Mouse (Mus musculus) CD8-positive naive resting alpha-beta T cell, adult 2 months (primary cell): Measurements from ENCODE around the gene Plac1.
"Not testable (repeated sequence)": the region's sequence is repeated elsewhere in the genome, so short reads cannot be mapped to it uniquely, and the experiment has no call there.

ENCODE experiments used
- DNase-seq, 2 experiments: peaks; one replicate each; pipeline ENCODE4 v3.0.0; 2022; ENCODE audit warnings: low read depth in 2 of 2, low spot score in 2 of 2

Plac1 gene

DNA sequence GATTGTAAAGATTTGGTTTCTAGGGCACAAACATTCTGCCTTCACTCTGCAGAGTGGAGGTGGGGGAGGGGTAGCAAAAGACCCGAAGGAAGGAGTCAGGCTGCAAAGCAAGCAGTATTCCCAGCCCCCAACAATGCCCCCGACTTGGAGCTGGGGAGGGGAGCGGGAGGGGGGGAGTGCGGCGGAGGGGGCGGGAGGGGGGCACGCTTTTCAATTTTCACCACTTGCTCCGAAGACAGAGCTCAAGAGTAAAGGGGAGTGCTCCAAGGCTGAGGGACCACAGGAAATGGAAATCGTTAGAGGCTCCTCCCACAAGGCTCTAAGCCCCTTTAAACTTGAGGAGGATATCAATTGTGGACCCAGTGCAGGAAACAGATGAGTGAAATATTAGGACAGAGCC, 189.6 kb downstream of the Plac1 start:
- no peak for DNase-seq

GRCm38 (mm10) chrX:53049196-53049595, 190.7 kb downstream of the Plac1 start:
- DNase-seq = no peak

- no peak for DNase-seq
Measured at GRCm38 (mm10) chrX:53046911-53047310, 193.0 kb downstream of the Plac1 start.

- no peak for DNase-seq
Measured at GRCm38 (mm10) chrX:53046033-53046432, 193.9 kb downstream of the Plac1 start.

DNA sequence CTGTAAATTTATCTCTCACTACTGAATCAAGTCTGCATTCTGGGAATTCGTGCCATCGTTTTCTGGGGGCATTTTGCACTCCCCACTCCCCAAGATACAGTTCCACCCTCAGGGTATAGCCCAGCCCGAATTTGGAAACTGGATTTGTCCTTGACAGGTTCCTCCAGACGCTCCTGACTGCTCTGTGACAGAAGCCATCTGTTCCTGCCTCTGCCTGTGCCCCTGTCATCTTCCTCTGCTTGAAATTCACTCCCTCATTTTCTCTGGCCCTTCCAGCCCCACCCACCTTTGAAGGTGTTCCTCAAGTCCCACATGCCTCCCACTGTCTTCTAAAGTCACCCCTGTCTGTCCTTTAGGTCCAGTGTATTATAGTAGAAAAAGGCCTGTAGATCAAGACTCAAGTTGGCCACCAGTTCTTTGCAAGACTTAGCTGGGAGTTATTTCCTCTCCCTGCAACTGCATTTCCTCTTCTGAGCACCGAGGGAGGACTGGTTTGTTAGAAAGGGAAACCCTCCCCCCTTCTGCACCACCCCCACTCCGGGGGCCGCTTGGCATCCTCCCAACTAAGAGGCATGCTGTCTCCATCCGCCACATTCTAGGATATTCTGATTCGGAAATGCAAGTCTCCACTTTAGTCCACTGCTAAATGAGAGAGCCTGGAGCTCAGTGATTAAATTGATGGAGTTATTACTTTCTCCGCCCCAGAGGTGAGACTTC, 194.6 kb downstream of the Plac1 start:
- DNase-seq = no peak

DNA sequence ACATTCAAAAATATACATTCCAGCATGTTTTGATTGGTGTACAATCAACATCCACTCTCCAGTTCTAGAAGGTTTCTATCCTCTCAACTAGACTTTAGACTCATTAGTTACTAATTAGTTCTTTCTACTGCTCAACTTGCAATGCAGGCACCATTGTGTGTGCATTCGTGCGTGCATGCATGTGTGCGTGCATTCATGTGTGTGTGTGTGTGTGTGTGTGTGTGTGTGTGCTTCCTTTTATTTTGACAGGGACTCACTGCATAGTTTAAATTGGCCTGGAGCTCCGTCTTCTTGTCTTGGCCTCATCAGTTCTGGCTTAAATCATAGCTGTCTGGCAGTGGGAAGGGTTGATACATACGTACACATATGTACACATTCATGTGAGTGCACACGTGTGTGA, 198.9 kb downstream of the Plac1 start:
- DNase-seq = no peak

GRCm38 (mm10) chrX:53040138-53040537, 199.8 kb downstream of the Plac1 start:
- DNase-seq = no peak

DNA sequence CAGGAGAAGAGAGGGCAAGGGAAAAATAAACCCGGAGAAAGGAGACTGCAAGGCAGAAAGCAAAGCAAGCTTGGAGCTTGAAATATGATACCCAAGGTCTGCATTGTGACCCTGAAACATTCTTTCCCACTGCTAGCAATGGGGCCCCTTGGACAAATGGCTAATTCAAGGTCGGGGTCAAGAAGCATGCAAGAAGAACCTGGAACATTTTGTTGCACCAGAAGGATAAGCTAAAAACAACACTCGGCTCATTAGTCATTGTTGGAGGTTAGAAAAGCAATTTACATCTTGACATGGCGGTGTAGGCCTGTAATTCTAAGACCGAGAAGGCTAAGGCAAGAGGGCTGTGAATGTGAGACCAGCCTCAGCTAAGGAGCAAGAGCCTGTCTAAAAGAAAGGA, 200.3 kb downstream of the Plac1 start:
- no peak for DNase-seq

DNA sequence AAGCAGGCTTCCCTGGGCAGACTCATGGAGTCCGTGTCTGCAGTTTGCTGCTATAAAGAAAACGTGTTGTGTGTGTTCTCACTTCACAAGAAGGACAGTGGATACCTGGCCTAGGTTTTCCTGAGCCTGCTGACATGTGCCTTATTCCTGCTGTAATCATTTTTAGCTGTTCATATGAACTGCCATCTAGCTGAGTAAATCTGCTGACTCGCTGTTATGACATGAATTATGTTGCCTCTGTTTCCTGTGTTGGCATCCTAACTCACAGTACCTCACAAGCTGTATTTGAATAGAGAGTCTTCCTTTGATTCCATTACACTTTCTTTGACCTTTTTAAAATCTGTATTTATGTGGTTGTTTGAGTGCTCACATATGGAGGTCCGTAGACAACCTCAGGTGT, 201.7 kb downstream of the Plac1 start:
- no peak for DNase-seq

DNA sequence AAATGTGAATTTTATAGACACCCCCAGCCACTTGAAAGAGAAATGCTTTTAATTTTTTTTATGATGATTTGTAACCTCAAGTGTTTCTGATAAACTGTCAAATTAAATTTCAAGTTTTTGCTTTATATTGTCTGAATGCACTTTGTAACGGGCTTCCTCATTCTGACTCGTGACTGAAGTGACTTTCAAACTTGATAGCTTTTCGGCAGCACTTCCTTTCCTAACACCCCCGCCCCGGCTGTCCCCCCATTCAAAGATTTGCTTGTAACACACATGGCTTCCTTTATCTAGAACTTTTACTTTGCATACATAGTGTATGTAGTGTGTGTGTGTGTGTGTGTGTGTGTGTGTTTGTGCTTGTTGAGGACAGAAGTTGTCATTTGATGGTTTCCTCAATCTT, 210.4 kb downstream of the Plac1 start:
- no peak for DNase-seq

GRCm38 (mm10) chrX:53025471-53026223, 214.3 kb downstream of the Plac1 start:
- no peak for DNase-seq

DNA sequence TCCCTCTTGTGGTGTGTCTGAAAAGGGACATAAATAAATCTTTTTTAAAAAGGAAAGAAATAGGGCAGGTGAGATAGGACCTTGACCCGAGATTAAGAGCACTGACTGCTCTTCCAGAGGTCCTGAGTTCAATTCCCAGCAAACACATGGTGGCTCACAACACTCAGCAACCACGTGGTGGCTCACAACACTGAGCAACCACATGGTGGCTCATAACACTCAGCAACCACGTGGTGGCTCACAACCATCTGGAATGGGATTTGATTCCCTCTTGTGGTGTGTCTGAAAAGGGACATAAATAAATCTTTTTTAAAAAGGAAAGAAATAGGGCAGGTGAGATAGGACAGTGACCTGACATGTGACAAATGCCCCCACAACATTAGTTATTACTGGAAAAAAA, 215.6 kb downstream of the Plac1 start:
- DNase-seq = not testable (repeated sequence)

- DNase-seq = no peak
Measured at GRCm38 (mm10) chrX:53023021-53023420, 216.9 kb downstream of the Plac1 start.
